Mouse (Mus musculus): ENCODE results near the gene Mrpl49. TPM values are rescaled to one million over a fixed set of nuclear protein-coding genes. Genes with fewer than 3 reads are reported as not detected.
"Not testable (repeated sequence)": the region's sequence is repeated elsewhere in the genome, so short reads cannot be mapped to it uniquely, and the experiment has no call there.

Gene Mrpl49
- polyA plus RNA-seq, 1 experiment from 2014 or later: 92.1 TPM

DNA sequence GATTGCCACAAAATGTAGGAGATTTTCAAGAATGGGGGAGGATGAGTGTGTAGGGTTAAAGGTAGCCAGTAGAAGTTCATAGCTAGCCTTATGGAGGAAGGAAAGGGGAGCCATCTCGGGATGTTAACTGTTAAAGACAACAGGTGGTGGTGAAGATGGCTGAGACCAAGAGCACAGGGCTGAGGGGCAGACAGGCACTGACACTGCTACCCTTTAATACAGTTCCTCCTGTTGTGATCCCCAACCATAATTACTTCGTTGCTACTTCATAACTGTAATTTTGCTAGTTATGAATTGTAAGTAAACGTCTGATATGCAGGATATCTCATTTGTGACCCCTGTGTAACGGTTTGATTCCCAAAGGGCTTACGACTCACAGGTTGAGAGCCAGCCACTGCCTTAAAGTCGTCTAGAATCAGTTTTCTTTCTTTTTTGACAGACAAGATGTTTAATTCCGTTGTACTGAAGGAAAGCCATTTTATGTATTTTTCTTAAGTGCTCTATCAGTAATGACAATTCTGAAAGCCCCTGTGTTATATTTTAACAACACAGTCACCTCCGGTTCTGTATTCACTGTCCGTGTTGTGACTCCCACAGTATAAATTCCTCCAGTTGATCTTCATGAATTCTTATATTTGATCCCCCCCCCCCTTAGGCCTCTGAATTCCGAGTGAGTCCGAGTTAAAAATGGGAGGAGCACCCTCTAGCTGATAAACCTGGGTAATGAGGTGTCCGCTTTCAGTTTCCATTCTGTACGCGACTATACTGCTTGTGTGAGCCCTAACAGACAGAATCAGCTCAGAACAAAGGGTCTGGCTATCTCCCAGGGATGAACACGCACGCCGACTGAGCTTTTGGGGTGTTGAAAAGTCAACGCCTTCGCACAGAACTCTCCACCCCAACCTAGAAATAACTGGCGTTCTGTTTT, 12.0 kb downstream of the Mrpl49 start:
- 23% methylated on average over 20 of the region's 20 CpGs for WGBS
- no peaks in the 10 kb centered on the region for H3K27me3 ChIP-seq (ENCODE audit: poor library complexity, severe bottlenecking)
- peak overlapping the region; percentile 97 for H3K4me3 ChIP-seq
- no peaks in the 10 kb centered on the region for H3K9me3 ChIP-seq
- H3K36me3 ChIP-seq (replicated peaks): peaks cover 38% of the 10 kb centered on the region
- H3K27ac ChIP-seq: peak overlapping the region; percentile 99
- DNase-seq (ENCODE audit: extremely low spot score, low spot score): no peak
- H3K4me1 ChIP-seq: peaks cover 35% of the 10 kb centered on the region

DNA sequence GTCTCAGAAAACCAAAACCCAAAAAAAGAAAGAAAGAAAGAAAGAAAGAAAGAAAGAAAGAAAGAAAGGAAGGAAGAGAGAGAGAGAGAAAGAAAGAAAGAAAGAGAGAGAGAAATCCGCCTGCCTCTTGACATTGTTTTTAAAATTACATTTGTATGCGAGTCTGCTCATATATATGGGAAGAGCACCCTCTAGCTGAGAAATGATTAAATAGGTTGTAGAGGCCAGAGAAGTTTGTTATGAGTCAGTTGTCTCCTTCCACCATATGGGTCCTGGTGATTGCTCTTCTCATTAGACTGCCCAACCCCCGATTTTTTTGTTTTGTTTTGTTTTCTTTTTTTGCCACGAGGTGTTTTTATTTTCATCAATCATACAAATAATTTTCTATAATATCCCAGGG, 13.5 kb downstream of the Mrpl49 start:
- DNase-seq (ENCODE audit: extremely low spot score, low spot score); H3K27me3 ChIP-seq (ENCODE audit: poor library complexity, severe bottlenecking); H3K9me3 ChIP-seq; H3K4me3 ChIP-seq; H3K27ac ChIP-seq: not testable (repeated sequence)
- 82% methylated on average over 4 of the region's 4 CpGs for WGBS
- Histone ChIP-seq H3K36me3 (replicated peaks) (peaks cover 22% of the 10 kb centered on the region), H3K4me1 (peaks cover 35% of the 10 kb centered on the region)

DNA sequence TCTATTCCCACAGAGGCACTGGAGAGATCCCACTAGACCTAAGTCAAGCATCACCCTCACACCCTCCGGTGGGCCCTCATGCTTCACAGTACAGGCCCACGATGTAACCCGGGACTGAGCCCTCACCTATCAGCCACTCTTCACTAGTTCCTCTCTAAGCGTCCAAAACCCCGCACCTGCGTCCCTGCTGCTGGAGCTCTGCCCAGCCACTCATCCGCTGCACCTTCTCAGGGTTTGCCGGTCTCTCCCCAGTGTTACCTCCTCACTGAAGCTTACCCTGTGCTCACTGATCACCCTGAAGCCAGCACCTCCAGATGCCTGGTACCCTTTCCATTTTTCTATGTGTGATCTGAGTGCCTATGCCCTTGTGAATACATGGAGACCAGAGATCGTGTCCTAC, 15.3 kb downstream of the Mrpl49 start:
- Histone ChIP-seq H3K27ac (0 out of 2 replicates have a peak overlapping the region, but pooled peaks have one; percentile 11), H3K4me1 (peaks cover 19% of the 10 kb centered on the region), H3K4me3 (no peak overlapping the region), H3K9me3 (no peaks in the 10 kb centered on the region), H3K27me3 (ENCODE audit: poor library complexity, severe bottlenecking) (no peaks in the 10 kb centered on the region), H3K36me3 (replicated peaks) (peaks cover 8% of the 10 kb centered on the region; the same call in 1 of the 2 replicates)
- DNase-seq (ENCODE audit: extremely low spot score, low spot score): no peak
- 82% methylated on average over 9 of the region's 9 CpGs for WGBS

DNA sequence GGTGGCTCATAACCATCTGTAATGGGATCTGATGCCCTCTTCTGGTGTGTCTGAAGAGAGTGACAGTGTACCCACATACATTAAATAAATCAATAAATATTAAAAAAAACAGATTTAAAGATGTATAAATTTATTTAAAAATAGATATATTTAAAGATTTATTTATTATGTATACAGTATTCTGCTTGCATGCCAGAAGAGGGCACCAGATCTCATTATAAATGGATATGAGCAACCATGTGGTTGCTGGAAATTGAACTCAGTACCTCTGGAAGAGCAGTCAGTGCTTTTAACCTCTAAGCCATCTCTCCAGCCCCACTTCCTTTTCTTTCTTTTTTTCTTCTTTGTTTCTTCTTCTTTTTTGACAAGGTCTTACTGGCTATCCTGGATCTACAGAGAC, 17.6 kb downstream of the Mrpl49 start:
- H3K27me3 ChIP-seq (ENCODE audit: poor library complexity, severe bottlenecking): no peaks in the 10 kb centered on the region
- H3K4me3 ChIP-seq: no peak overlapping the region
- no peak for DNase-seq (ENCODE audit: extremely low spot score, low spot score)
- no peaks in the 10 kb centered on the region for H3K9me3 ChIP-seq
- H3K36me3 ChIP-seq (replicated peaks): peaks cover 8% of the 10 kb centered on the region; the same call in 1 of the 2 replicates
- H3K27ac ChIP-seq: no peak overlapping the region
- peaks cover 7% of the 10 kb centered on the region for H3K4me1 ChIP-seq

DNA sequence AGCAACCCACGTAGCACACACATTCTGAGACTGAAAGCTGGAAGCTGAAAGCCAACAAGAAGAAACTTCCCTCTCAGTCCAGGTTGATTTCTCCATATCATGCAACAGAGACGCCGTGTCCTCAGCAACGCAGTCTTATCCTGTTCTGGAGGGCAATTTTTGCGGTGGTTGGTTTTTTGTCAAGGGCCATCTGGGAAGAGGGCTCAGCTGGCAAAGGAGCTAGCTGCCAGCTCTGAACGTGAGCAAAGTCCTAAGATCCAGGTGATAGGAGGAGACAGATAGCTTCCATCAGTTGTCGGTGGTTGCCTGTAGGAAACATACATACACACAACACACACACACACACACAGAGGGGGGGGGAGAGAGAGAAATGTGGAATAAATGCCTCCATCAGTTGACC, 19.3 kb downstream of the Mrpl49 start:
- H3K27me3 ChIP-seq (ENCODE audit: poor library complexity, severe bottlenecking): no peaks in the 10 kb centered on the region
- H3K27ac ChIP-seq: no peak overlapping the region
- no peak overlapping the region for H3K4me3 ChIP-seq
- no peak for DNase-seq (ENCODE audit: extremely low spot score, low spot score)
- H3K4me1 ChIP-seq: peaks cover 7% of the 10 kb centered on the region; the same call in 1 of the 2 replicates
- WGBS: 82% methylated on average over 7 of the region's 7 CpGs
- H3K9me3 ChIP-seq: no peaks in the 10 kb centered on the region
- 0 out of 2 replicates have a peak, but pooled peaks cover 3% of the 10 kb centered on the region for H3K36me3 ChIP-seq (replicated peaks)

DNA sequence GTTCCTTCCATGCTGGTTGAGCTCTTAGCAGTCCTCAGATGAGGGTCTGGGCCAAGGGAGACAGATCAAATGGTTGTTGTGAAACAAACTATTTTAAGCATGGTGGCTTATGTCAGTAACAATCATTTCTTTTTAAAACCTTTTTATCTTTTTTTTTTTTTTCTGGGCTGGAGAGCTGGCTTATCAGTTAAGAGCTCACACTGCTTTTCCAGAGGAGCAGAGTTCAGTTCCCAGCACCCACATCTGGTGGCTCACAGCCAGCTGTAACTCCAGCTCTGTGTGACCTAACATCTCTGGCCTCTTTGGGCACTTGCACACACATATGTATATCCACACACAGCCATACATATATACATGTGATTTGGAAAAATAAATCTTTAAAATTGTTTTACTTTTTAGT, 19.9 kb downstream of the Mrpl49 start:
- Histone ChIP-seq H3K4me1 (peaks cover 7% of the 10 kb centered on the region; the same call in 1 of the 2 replicates), H3K27me3 (ENCODE audit: poor library complexity, severe bottlenecking) (no peaks in the 10 kb centered on the region), H3K27ac (no peak overlapping the region), H3K9me3 (no peaks in the 10 kb centered on the region), H3K36me3 (replicated peaks) (0 out of 2 replicates have a peak, but pooled peaks cover 2% of the 10 kb centered on the region), H3K4me3 (no peak overlapping the region)
- no peak for DNase-seq (ENCODE audit: extremely low spot score, low spot score)

DNA sequence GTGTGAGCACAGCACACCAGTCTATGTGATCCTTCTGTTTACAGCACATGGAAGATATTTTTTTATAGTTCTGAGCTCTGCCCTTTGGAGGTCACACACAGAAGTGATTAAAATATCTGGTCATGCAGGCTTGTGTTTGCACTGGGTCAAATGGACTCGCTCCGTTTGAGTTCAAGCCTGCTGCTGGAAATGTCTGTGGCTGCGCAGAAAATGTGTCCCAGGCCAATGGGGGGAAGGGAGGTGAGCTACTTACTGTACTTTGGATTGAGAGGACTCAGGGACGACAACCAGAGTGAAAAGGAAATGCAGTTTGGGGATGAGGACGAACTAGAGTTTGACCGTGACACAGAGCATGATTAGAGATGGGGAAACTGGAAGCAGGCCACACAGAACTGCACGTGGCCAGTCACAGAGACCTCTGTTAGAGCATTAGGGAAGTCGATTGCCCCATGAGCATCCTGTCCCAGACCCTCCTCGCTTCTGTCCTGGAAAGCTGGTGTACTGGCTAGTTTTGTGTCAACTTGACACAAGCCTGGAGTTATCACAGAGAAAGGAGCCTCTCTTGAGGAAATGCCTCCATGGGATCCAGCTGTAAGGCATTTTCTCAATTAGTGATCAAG, 21.5 kb downstream of the Mrpl49 start:
- Histone ChIP-seq H3K36me3 (replicated peaks) (no peaks in the 10 kb centered on the region), H3K4me1 (no peaks in the 10 kb centered on the region)
- 76% methylated on average over 9 of the region's 9 CpGs for WGBS

DNA sequence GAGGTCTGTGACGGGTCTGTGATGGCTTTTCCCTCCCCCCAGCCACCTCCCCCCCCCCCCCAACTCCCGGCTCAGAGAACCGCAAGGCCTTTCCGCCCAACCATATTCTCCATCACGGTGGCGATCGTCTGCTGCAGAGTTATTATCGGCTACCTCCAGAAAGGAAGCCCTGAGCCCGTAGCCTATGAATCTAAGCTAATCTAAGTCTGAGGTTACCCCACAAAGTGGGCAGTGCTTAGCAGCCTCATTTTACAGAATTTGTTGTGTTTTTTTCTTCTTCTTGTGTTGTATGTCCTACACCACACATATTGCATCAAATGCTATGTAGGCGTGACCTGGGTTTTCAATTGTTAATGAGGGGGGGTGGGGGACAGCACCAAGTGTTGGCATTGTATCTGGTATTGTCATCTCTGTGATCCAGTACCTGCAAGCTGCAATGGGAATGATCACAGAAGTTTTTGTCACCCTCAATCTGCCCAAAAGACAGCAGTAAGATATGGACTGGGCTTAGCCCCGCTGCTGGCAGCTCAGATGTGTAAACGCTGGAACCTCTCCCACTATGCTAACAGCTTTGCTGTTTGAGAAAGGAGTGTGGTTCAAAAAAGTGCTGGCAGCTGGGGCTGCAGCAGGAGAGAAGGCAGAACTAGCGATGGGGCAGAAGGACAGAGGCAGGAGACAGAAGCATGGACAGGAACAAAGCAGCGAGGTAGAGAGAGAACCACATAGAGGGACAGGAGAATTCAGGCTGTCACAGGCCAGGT, 26.9 kb downstream of the Mrpl49 start:
- DNase-seq (ENCODE audit: extremely low spot score, low spot score): no peak
- H3K9me3 ChIP-seq: no peaks in the 10 kb centered on the region
- H3K4me3 ChIP-seq: no peak overlapping the region
- no peaks in the 10 kb centered on the region for H3K36me3 ChIP-seq (replicated peaks)
- H3K27me3 ChIP-seq (ENCODE audit: poor library complexity, severe bottlenecking): no peaks in the 10 kb centered on the region
- H3K27ac ChIP-seq: no peak overlapping the region
- H3K4me1 ChIP-seq: no peaks in the 10 kb centered on the region
- WGBS: 82% methylated on average over 14 of the region's 14 CpGs

More for the DNA sequence above, 21.5 kb downstream of the Mrpl49 start:
- H3K9me3 ChIP-seq: no peaks in the 10 kb centered on the region
- H3K27ac ChIP-seq: no peak overlapping the region
- no peak for DNase-seq (ENCODE audit: extremely low spot score, low spot score)
- H3K27me3 ChIP-seq (ENCODE audit: poor library complexity, severe bottlenecking): no peaks in the 10 kb centered on the region
- H3K4me3 ChIP-seq: no peak overlapping the region

DNA sequence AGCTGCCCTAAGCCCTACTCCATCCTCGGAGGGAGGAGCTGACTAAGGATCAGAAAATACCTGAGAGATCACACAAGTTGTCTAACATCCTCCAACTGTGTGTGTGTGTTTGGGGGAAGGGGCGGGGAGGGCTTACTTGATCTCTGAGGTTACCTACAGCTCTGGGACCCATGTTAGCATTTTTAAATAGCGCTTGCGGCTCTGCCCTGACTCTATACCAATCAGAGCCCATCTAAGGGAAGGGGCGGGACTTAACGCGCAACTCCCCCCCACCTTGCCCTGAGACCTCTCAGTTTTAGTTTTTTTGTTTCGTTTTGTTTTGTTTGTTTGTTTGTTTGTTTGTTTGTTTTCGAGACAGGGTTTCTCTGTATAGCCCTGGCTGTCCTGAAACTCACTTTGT, 28.2 kb downstream of the Mrpl49 start:
- Histone ChIP-seq H3K27ac (no peak overlapping the region), H3K27me3 (ENCODE audit: poor library complexity, severe bottlenecking) (no peaks in the 10 kb centered on the region), H3K9me3 (no peaks in the 10 kb centered on the region), H3K36me3 (replicated peaks) (no peaks in the 10 kb centered on the region), H3K4me3 (no peak overlapping the region), H3K4me1 (no peaks in the 10 kb centered on the region)
- 81% methylated on average over 9 of the region's 9 CpGs for WGBS
- DNase-seq (ENCODE audit: extremely low spot score, low spot score): no peak

DNA sequence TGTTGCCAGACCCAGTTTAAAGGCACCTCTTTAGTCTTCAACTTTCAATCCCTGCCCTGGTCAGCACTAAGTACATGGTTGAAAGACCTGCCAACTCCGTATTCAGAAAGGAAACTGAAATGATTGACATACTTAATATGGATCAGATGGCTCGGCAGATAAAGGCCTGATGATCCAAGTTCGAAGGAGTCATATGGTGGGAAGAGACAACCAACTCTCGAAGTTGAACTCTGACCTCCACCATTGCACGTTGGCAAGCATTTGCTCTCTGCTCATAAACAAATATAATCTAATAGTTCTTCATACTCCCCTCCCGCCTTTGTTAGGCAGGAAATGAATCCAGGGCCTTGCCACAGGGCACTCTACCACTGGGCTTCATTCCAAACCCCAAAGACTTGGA, 28.6 kb downstream of the Mrpl49 start:
- WGBS: 87% methylated on average over 6 of the region's 6 CpGs
- no peaks in the 10 kb centered on the region for H3K36me3 ChIP-seq (replicated peaks)
- no peak overlapping the region for H3K27ac ChIP-seq
- no peaks in the 10 kb centered on the region for H3K4me1 ChIP-seq
- H3K9me3 ChIP-seq: no peaks in the 10 kb centered on the region
- H3K27me3 ChIP-seq (ENCODE audit: poor library complexity, severe bottlenecking): no peaks in the 10 kb centered on the region
- DNase-seq (ENCODE audit: extremely low spot score, low spot score): no peak
- no peak overlapping the region for H3K4me3 ChIP-seq

DNA sequence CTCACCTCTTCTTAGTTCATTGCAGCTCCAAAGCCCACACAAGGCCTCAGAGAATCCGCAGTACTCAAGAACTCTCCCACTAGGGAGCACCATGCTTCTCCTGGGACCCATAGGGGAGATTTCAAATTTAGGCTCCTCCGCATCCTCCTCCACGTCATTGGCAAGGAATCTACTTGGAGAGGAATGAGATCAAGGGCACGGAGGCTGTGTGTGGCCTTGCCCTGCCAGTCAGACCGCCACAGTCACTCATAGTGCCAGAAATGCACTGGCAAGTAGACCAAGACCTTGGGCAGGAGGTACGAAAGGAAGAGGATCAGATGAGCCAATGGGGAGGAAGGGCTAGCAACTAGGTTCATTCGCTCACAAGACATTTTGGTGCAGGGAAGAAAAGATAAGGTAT, 33.7 kb downstream of the Mrpl49 start:
- Histone ChIP-seq H3K27me3 (ENCODE audit: poor library complexity, severe bottlenecking) (peaks cover 3% of the 10 kb centered on the region; the same call in 1 of the 2 replicates), H3K4me3 (no peak overlapping the region), H3K9me3 (no peaks in the 10 kb centered on the region), H3K4me1 (peaks cover 3% of the 10 kb centered on the region; the same call in 1 of the 2 replicates), H3K36me3 (replicated peaks) (no peaks in the 10 kb centered on the region), H3K27ac (no peak overlapping the region)
- DNase-seq (ENCODE audit: extremely low spot score, low spot score): no peak
- 86% methylated on average over 7 of the region's 7 CpGs for WGBS

DNA sequence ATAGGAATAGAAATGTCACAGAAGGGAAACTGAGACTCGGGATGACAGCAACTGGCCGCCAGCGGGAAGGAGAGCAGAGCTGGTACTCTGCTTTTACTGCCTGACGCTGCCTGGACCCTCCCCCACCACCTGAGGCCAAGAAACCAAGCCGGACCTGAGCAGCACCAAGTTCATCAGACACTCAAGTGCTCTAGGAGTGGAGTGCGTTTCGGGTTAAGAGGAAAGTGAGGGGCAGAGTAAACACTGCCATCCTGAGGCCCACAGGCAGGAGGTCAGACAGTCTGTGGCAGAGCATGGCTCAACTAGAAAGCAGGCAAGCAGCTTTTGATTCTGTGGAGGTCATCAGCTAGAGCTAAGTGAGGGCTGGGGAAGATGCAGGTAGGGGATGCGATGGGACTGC, 34.5 kb downstream of the Mrpl49 start:
- Histone ChIP-seq H3K4me1 (peaks cover 3% of the 10 kb centered on the region; the same call in 1 of the 2 replicates), H3K27me3 (ENCODE audit: poor library complexity, severe bottlenecking) (peaks cover 3% of the 10 kb centered on the region; the same call in 1 of the 2 replicates), H3K36me3 (replicated peaks) (no peaks in the 10 kb centered on the region), H3K4me3 (no peak overlapping the region), H3K9me3 (no peaks in the 10 kb centered on the region), H3K27ac (no peak overlapping the region)
- 68% methylated on average over 8 of the region's 8 CpGs for WGBS
- no peak for DNase-seq (ENCODE audit: extremely low spot score, low spot score)

All from forebrain, embryonic 10.5 days (tissue).